Mouse (Mus musculus): Measurements from ENCODE around the gene Prkd2. TPM values are rescaled to one million over a fixed set of nuclear protein-coding genes. Genes with fewer than 3 reads are reported as not detected.

The Prkd2 gene
- total RNA-seq (2021), result 10 to 100 TPM; 13.9 to 23.3 TPM
- long read RNA-seq, experiment 1, transcript Prkd2-201 (18 exons, 3,628 nt), result major isoform, 7 of 19 reads
- long read RNA-seq, experiment 1, transcript Prkd2-202 (19 exons, 3,251 nt), result minor isoform, 6 of 19 reads
- long read RNA-seq, experiment 1, partial matches to known transcripts, result 2 of 19 reads
- long read RNA-seq, experiment 1, other reads (novel, unspliced or antisense), result 4 of 19 reads
- long read RNA-seq, experiment 2, transcript Prkd2-202 (19 exons, 3,251 nt), result major isoform, 13 of 37 reads
- long read RNA-seq, experiment 2, transcript Prkd2-201 (18 exons, 3,628 nt), result minor isoform, 9 of 37 reads
- long read RNA-seq, experiment 2, partial matches to known transcripts, result 13 of 37 reads
- long read RNA-seq, experiment 2, other reads (novel, unspliced or antisense), result 2 of 37 reads

DNA sequence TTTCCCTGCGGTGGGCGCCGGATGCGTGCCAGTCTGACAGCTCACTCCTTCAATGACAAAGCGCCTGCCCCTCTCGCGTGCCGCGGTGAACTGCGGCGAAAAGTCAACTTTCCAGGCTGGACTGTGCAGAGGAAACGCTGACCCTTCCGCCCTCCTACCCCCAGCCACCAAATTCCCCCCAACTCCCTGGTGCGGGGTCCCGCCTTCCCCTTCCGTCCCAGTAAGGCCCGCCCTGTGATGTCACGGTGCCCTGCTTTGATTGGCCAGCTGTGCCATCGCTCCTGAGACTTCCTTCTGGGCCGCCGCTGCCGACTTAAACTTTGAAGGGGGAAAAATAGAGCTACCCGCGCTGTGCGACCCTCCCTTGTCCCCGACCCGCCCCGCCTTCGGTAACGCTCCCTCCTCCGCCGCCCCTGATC lies at the start of gene Prkd2:
Gene Prkd2 (plus strand): TSS at position 258 of the 419 bp plus-strand sequence.
- peak; percentile 89 to 91 for DNase-seq (ENCODE audit: low spot score in 2 of 2)

- no peak for DNase-seq (ENCODE audit: low spot score in 2 of 2)
These were observed 49.5 kb upstream of the Prkd2 start for GRCm38 (mm10) chr7:16793010-16793725.

- DNase-seq (ENCODE audit: low spot score in 2 of 2), result no peak
These were observed 47.8 kb upstream of the Prkd2 start for GRCm38 (mm10) chr7:16794886-16795285.

DNA sequence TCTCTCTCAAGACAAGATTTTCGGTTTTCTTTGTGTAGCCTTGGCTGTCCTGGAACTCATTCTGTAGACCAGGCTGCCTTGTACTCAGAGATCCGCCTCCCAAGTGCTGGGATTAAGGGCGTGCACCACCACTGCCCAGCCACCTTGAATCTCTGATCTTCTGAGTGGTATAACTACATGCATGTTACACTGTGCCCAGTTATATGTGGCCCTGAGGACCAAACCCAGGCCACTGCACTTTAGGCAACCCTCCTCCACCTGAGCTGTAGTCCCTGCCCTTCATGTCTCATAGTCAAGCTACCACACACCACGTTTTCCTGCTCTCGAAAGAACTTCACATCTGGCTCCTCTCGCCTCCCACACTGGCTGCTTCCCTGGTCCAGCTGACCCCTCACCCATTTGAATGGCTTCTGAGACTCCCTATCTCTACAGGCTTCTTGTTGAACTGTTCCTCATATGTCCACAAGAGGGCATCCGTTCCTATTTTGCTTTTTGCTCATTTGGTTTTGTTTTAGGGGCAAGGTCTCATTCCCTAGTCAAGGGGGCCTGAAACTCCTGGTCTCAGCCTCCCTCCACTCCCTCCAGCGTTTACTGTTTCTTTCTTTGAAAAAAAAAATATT lies 38.2 kb upstream of the Prkd2 start:
- DNase-seq (ENCODE audit: low spot score in 2 of 2), result no peak

GRCm38 (mm10) chr7:16807936-16808335 lies 34.8 kb upstream of the Prkd2 start:
- no peak for DNase-seq (ENCODE audit: low spot score in 2 of 2)

- DNase-seq (ENCODE audit: low spot score in 2 of 2), result no peak
These were observed 34.1 kb upstream of the Prkd2 start for GRCm38 (mm10) chr7:16808647-16809046.

- DNase-seq (ENCODE audit: low spot score in 2 of 2), result peak; percentile 61 to 63
These were observed 33.0 kb upstream of the Prkd2 start for GRCm38 (mm10) chr7:16809739-16810138.

DNA sequence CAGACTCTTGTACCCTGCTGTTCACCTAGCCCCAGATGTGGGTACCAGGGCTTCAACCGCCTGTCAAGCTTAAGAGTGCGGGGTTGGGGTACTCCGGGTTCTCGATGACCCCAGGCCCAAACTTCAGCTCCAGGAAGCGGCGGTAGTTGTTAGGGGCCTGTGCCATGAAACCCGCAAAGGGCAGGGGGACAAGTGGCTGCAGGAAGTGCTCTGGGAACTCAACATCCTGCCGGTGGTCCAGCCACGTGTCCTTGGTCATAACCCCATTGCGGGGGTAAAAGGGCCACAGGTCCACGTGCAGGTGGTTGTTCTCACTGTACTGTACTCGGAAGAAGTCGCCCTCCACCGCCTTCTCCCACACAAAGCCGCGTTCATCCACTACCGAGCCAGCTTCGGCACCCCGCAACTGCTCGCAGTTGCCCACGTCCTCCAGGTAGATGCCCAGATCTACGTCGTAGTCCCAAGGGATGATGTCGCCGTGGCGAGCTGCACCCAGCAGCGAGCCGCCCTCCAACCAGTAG lies 32.2 kb upstream of the Prkd2 start:
- DNase-seq (ENCODE audit: low spot score in 2 of 2), result no peak

- peak; percentile 40 to 42 for DNase-seq (ENCODE audit: low spot score in 2 of 2)
These were observed 31.6 kb upstream of the Prkd2 start for GRCm38 (mm10) chr7:16810920-16811648.

- DNase-seq (ENCODE audit: low spot score in 2 of 2), result no peak
These were observed 31.0 kb upstream of the Prkd2 start for GRCm38 (mm10) chr7:16811649-16812070.

DNA sequence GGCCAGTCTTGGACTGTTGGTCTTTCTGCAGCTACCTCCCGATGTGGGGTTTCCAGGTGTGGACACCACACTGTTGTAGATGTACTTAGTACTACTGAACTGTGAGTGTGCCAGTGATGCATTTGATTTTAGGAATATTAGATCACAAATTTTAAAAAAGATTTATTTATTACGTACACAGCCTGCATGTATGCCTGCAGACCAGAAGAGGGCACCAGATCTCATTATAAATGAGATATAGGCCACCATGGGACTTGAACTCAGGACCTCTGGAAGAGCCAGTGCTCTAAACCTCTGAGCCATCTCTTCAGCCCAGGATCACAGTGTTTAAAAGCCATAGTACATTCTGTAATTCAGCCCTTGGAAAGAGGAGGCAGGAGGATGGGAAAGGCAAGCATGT lies 30.2 kb upstream of the Prkd2 start:
- DNase-seq (ENCODE audit: low spot score in 2 of 2), result no peak

GRCm38 (mm10) chr7:16815351-16815941 lies 27.3 kb upstream of the Prkd2 start, which contains the start of gene Strn4:
TSS of gene Strn4 (plus strand) at chr7:16815889.
- no peak for DNase-seq (ENCODE audit: low spot score in 2 of 2)

- peak; percentile 75 to 78 for DNase-seq (ENCODE audit: low spot score in 2 of 2)
These were observed 26.6 kb upstream of the Prkd2 start for GRCm38 (mm10) chr7:16816078-16816474.

DNA sequence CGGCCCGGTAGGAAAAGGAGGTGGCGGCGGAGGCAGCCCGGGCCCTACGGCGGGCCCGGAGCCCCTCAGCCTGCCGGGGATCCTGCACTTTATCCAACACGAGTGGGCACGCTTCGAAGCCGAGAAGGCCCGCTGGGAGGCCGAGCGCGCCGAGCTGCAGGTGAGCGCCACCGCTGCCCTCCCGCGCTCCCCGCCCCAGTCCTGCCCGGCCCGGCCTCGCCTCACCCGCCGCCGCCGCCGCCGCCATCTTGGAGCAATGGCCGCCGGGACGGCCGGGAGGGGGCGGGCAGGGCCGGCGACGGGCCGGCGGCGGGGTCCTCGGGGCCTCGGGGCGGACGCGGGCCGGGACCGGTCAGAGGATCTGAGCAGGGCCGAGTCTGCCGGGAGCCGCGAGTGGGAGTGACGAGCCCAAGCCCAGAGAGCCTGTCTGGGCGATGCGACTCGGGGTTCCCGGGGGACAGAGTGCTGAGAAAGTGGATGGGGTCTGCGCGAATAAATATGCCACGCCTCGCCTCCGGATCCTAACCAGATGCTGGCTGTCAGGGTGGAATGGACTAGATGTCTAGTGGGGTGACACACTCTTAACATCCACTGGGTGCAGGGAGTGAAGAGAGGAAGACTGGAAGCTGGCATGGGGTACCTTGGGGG lies 26.1 kb upstream of the Prkd2 start, which contains the start of gene Fkrp:
Gene Fkrp (minus strand): TSS at position 258 of the 648 bp plus-strand sequence.
- DNase-seq (ENCODE audit: low spot score in 2 of 2), result peak; percentile 71 to 73

DNA sequence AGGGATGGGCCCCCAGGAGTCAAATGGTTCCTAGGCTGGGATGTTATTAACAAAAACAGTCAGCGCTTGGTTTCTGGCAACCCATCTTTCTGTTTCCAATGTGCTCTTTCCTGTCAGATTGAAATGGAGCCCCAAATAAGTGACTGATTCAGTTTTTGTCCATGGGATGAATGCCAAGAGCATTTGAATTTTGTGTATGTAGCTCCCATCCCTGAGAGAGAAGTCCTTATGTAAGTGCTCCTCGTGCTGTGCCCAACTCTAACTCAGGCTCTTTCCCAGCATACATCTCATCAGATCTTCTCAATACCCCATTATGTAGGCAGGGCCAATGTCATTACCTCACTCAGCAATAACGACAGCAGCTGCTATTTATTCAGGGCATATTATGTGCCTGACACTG lies 25.0 kb upstream of the Prkd2 start:
- no peak for DNase-seq (ENCODE audit: low spot score in 2 of 2)

DNA sequence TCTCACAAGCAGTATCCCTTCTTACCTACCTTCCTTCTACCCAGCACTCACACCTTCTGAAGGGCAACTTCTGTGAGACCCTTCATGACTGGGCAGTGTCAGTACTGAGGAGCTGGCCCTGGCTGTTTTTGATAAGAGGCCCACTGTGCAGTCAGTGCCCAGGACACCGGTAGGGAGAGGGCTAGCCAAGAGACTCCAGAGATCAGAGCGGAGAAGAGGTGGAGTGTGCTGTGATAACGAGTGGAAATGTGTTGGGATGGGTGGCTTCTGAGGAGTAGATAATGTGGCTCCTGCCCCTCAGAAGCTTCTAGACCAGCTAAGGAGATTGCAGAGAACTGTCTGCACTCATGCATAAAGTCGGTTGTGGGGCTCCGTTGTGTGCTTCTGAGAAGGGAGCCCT lies 22.9 kb upstream of the Prkd2 start:
- DNase-seq (ENCODE audit: low spot score in 2 of 2), result no peak

DNA sequence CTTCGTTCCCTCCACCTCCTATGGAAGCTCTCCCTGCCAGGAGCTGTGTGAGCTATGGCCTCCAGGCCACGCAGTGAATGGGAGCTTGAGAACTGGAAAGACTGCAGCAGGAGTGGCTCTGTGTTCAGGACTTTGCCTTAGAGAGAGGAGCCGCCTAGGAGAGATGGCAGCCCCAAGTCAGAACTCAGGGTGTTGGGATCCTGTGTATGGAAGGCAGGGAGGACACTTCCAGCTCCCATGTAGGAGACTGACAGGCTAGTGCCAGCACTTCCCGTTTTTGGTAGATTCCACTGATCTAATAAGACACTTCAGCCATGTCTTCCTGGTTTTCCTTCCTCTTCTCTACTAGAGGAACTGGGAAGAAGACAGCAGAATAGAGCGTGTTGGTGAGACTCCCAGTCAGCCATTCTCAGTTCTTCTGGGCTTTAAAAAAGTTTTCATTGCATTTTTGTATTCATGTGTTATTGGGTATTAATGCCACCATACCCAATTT lies 22.4 kb upstream of the Prkd2 start:
- DNase-seq (ENCODE audit: low spot score in 2 of 2), result no peak

GRCm38 (mm10) chr7:16821091-16821490 lies 21.6 kb upstream of the Prkd2 start:
- no peak for DNase-seq (ENCODE audit: low spot score in 2 of 2)

- no peak for DNase-seq (ENCODE audit: low spot score in 2 of 2)
These were observed 21.0 kb upstream of the Prkd2 start for GRCm38 (mm10) chr7:16821669-16822101.

- DNase-seq (ENCODE audit: low spot score in 2 of 2), result no peak
These were observed 19.0 kb upstream of the Prkd2 start for GRCm38 (mm10) chr7:16823734-16824133.
